Mouse (Mus musculus): Measurements from ENCODE around the gene Mllt1.

Mllt1 gene

GRCm38 (mm10) chr17:56876981-56877380, 58.2 kb downstream of the Mllt1 start:
- no peak for DNase-seq

GRCm38 (mm10) chr17:56876465-56876864, 58.8 kb downstream of the Mllt1 start:
- no peak for DNase-seq

- no peak for DNase-seq
These were observed 60.1 kb downstream of the Mllt1 start, which contains the start of gene 1700061G19Rik for GRCm38 (mm10) chr17:56874936-56875651. TSS of gene 1700061G19Rik (plus strand) at chr17:56875477.

- DNase-seq: no peak
These were observed 61.0 kb downstream of the Mllt1 start, which contains the start of gene Acsbg2 for GRCm38 (mm10) chr17:56874237-56874636. TSS of gene Acsbg2 (minus strand) at chr17:56874447.

GRCm38 (mm10) chr17:56872512-56872911, 62.7 kb downstream of the Mllt1 start:
- DNase-seq: no peak

GRCm38 (mm10) chr17:56871767-56872166, 63.4 kb downstream of the Mllt1 start:
- no peak for DNase-seq

GRCm38 (mm10) chr17:56870287-56870953, 64.8 kb downstream of the Mllt1 start:
- no peak for DNase-seq

GRCm38 (mm10) chr17:56869481-56869977, 65.7 kb downstream of the Mllt1 start:
- DNase-seq: no peak

- no peak for DNase-seq
These were observed 69.1 kb downstream of the Mllt1 start for GRCm38 (mm10) chr17:56866071-56866470.

- no peak for DNase-seq
These were observed 74.0 kb downstream of the Mllt1 start for GRCm38 (mm10) chr17:56861197-56861596.

- peak; percentile 11 for DNase-seq
These were observed 76.3 kb downstream of the Mllt1 start for GRCm38 (mm10) chr17:56858922-56859321.

GRCm38 (mm10) chr17:56858216-56858615, 77.0 kb downstream of the Mllt1 start:
- peak; percentile 79 for DNase-seq

- DNase-seq: no peak
These were observed 79.8 kb downstream of the Mllt1 start for GRCm38 (mm10) chr17:56855421-56855820.

- no peak for DNase-seq
These were observed 84.0 kb downstream of the Mllt1 start for GRCm38 (mm10) chr17:56851167-56851566.

GRCm38 (mm10) chr17:56849710-56850109, 85.5 kb downstream of the Mllt1 start:
- no peak for DNase-seq

GRCm38 (mm10) chr17:56848785-56849184, 86.4 kb downstream of the Mllt1 start:
- DNase-seq: no peak

GRCm38 (mm10) chr17:56843678-56844077, 91.5 kb downstream of the Mllt1 start:
- no peak for DNase-seq

Data from lung, postnatal 14 days (tissue).